Mouse (Mus musculus) hindbrain, embryonic 15.5 days (tissue): ENCODE results near the gene Mt3. TPM values are rescaled to one million over a fixed set of nuclear protein-coding genes. Genes with fewer than 3 reads are reported as not detected.

Experiments used
- ATAC-seq: fragments of 200-750 bp; cut with Nextera tagmentation; 2 replicates; pipeline ENCODE4 v1.8.0; 2017; ENCODE audit warnings: low read depth, moderate number of reproducible peaks, moderate TSS enrichment; ENCODE audit not compliant: low FRiP score
- H3K27ac ChIP-seq: fragments of 300-500 bp; sonication (generic); replicated peaks from 2 replicates; pipeline ENCODE4 v1.5.1; 2015; ENCODE audit warnings: mild to moderate bottlenecking, inconsistent platforms
- H3K27me3 ChIP-seq: fragments of 300-500 bp; sonication (generic); 2 replicates; pipeline ENCODE4 v1.6.1; 2015; ENCODE audit warnings: control low read depth, inconsistent platforms
- H3K36me3 ChIP-seq: fragments of 300-500 bp; sonication (generic); 2 replicates; pipeline ENCODE4 v1.6.1; 2015; ENCODE audit warnings: control low read depth, inconsistent platforms
- H3K4me1 ChIP-seq: fragments of 300-500 bp; sonication (generic); replicated peaks from 2 replicates; pipeline ENCODE4 v1.6.1; 2015; ENCODE audit warnings: control low read depth, inconsistent platforms
- H3K4me2 ChIP-seq: fragments of 300-500 bp; sonication (generic); 2 replicates; pipeline ENCODE4 v1.6.1; 2015; ENCODE audit warnings: moderate library complexity, mild to moderate bottlenecking, inconsistent platforms
- H3K4me3 ChIP-seq: fragments of 300-500 bp; sonication (generic); 2 replicates; pipeline ENCODE4 v1.5.1; 2015; ENCODE audit warnings: mild to moderate bottlenecking, inconsistent platforms
- H3K9ac ChIP-seq: fragments of 300-500 bp; sonication (generic); 2 replicates; pipeline ENCODE4 v1.6.1; 2015; ENCODE audit warnings: inconsistent platforms
- H3K9me3 ChIP-seq: fragments of 300-500 bp; sonication (generic); 2 replicates; pipeline ENCODE4 v1.6.1; 2016; ENCODE audit warnings: control low read depth, inconsistent platforms
- whole genome bisulfite sequencing: fragments of 180-500 bp; shearing (Covaris S2); methylation state at CpG from one replicate; pipeline ENCODE4 v1.1.7; 2015; 5-methylcytosine and 5-hydroxymethylcytosine counted together
- polyA plus RNA-seq: library from polyadenylated mRNA; unstranded; fragments of >200 nt; fragmentation: Nextera tagmentation; extraction: Ambion mirVana; gene quantifications from 2 replicates; pipeline ENCODE4 v1.2.1, GENCODE M21; 2015

Mt3 gene
- polyA plus RNA-seq, 1 experiment from 2014 or later = 230 TPM

DNA sequence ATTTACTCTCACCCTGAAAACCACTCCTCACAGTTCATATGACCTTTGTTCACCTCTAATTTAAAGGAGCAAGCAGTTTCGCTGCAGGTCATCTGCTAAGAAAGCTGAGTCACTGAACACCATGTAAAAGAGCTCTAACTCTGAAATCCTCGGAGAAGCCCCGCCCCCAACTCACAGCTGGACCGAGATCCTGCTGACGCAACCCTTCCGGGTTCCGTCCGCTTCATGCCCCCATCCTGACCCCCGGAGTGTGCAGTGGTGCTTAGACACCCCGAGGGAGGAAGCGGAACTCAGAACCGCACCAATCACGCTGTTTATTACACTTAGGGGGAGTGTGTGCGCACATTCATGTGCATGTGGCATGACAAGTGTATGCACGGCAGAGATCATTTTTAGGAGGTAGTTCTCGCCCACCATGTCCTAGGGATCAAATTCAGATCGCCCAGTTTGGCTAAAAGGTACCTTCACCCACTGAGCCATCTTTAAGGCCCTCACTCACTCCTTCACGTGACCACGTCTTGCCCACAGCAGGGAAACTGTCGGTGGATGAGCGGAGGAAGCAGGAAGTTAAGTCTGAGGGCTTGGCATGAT is 38.8 kb downstream of the Mt3 start:
- Histone ChIP-seq H3K9me3 (no peaks in the 10 kb centered on the region), H3K27ac (no peak overlapping the region), H3K4me3 (peak overlapping the region; percentile 30), H3K27me3 (peaks cover 16% of the 10 kb centered on the region), H3K9ac (no peak overlapping the region), H3K4me2 (peak overlapping the region; percentile 56), H3K4me1 (peaks cover 15% of the 10 kb centered on the region), H3K36me3 (no peaks in the 10 kb centered on the region)
- no peak for ATAC-seq
- WGBS = 31% methylated on average over 21 of the region's 21 CpGs

DNA sequence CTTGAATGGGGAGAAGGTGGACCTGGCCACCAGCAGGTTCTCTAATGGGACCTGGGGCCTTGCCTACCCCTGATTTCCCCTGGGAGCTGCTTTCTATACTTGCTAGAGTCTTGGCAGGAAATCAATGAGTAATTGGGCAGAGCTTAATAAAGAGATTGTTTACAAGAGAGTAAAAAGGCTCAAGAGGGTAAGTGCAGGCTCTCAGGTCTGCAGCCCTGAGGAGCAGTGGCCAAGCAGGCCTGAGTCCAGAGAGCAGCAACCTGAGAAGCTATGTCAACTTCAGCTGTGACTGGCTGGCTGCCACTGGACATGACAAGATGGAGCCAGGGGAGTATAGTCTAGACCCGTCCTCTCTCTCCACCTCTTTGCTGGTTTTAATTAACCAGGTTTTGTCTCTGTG is 40.5 kb downstream of the Mt3 start:
- H3K4me1 ChIP-seq = peaks cover 3% of the 10 kb centered on the region; the same call in 1 of the 2 replicates
- H3K27me3 ChIP-seq = 0 out of 2 replicates have a peak, but pooled peaks cover 2% of the 10 kb centered on the region
- no peak for ATAC-seq
- H3K4me2 ChIP-seq = no peak overlapping the region
- no peak overlapping the region for H3K9ac ChIP-seq
- WGBS = 60% methylated on average over 1 of the region's 1 CpGs
- no peak overlapping the region for H3K27ac ChIP-seq
- H3K4me3 ChIP-seq = no peak overlapping the region
- no peaks in the 10 kb centered on the region for H3K9me3 ChIP-seq
- no peaks in the 10 kb centered on the region for H3K36me3 ChIP-seq

DNA sequence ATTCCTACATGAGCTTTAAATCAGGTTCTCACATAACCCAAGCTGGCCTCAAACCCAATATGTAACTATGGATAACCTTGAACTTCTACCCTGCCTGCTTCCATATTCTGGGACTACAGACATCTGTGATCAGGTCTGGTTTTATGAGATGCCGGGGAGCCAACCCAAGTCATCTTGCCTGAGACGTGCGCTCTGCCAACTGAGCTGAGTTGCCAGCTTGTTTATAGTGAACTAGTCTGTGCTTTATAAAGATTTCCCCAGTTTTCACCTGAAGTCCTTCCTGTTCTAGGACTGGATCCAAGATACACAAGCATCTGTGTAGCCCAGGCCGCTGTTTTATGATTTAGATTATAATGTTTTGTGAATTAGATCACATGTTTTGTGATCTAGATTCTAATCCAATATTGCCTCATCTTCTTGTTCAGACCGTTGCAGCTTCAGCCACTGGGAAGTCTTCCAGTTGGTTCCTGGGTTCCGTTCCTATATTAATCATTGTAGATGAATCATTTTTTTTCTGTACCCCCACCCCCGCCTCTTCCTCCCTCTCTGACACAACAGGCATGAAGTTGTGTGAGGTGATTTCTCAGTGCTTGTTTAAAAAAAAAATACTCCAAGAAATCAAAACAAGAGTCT is 42.3 kb downstream of the Mt3 start:
- ATAC-seq = no peak
- no peak overlapping the region for H3K4me2 ChIP-seq
- peaks cover 3% of the 10 kb centered on the region; the same call in 1 of the 2 replicates for H3K4me1 ChIP-seq
- H3K36me3 ChIP-seq = no peaks in the 10 kb centered on the region
- H3K27ac ChIP-seq = no peak overlapping the region
- no peak overlapping the region for H3K9ac ChIP-seq
- 93% methylated on average over 7 of the region's 7 CpGs for WGBS
- no peaks in the 10 kb centered on the region for H3K9me3 ChIP-seq
- no peak overlapping the region for H3K4me3 ChIP-seq
- 0 out of 2 replicates have a peak, but pooled peaks cover 2% of the 10 kb centered on the region for H3K27me3 ChIP-seq

DNA sequence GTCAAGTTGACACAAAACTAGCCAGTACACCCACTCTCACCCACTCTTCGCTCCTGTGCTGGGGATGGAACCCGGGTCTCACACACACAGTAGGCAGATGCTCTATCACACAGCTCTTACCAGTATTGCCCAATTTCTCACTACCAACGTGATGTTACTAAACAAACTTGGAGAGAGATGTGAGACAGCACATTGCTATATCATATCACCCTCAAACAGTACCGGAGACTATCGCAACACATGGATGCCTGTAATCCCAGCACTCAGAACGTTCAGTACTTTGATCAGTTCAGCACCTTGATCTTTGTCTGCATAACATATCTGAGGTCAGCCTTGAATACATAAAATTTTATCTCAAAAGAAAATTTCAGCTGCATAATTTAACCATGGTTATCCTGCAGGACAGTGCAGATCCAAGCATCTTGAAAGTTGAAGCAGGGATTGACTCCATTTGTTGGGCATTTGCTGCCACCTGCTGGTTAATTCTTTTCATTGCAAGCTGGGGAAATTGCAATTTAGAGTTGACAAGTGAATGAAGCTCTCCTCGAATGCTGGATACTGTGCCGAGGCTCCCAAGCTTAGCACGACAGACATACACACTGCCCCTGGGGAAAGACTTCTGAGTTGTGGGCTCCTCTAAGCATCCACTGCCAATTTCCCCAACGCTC is 46.9 kb downstream of the Mt3 start:
- H3K27me3 ChIP-seq = no peaks in the 10 kb centered on the region
- H3K4me2 ChIP-seq = 0 out of 2 replicates have a peak overlapping the region, but pooled peaks have one; percentile 29
- WGBS = 44% methylated on average over 10 of the region's 10 CpGs
- no peak overlapping the region for H3K4me3 ChIP-seq
- peak; percentile 54; the same call in 1 of the 2 replicates for ATAC-seq
- H3K9ac ChIP-seq = no peak overlapping the region
- no peak overlapping the region for H3K27ac ChIP-seq
- H3K9me3 ChIP-seq = no peaks in the 10 kb centered on the region
- no peaks in the 10 kb centered on the region for H3K4me1 ChIP-seq
- H3K36me3 ChIP-seq = no peaks in the 10 kb centered on the region

Other genes starting within 250 kb of the Mt3 start
- gene Amfr, start 139.8 kb upstream of the Mt3 start, polyA plus RNA-seq = 76.0 and 84.9 TPM in 2 replicates
- gene Nudt21, start 115.6 kb upstream of the Mt3 start, polyA plus RNA-seq = 78.5 and 90.5 TPM in 2 replicates
- 15.0 and 15.8 TPM in 2 replicates for gene Ogfod1, start 115.4 kb upstream of the Mt3 start, polyA plus RNA-seq
- gene Bbs2, start 53.7 kb upstream of the Mt3 start, polyA plus RNA-seq = 20.1 and 20.8 TPM in 2 replicates
- gene Mt4, start 15.4 kb upstream of the Mt3 start, polyA plus RNA-seq = not detected in 2 replicates
- 21.4 and 24.6 TPM in 2 replicates for gene Mt2, start 20.1 kb downstream of the Mt3 start, polyA plus RNA-seq
- gene Mt1, start 26.5 kb downstream of the Mt3 start, polyA plus RNA-seq = 89.2 and 96.5 TPM in 2 replicates
- 58.1 and 58.9 TPM in 2 replicates for gene Nup93, start 62.0 kb downstream of the Mt3 start, polyA plus RNA-seq
- 0.08 and 0.14 TPM in 2 replicates for gene Slc12a3, start 176.6 kb downstream of the Mt3 start, polyA plus RNA-seq
- 72.2 and 73.2 TPM in 2 replicates for gene Herpud1, start 233.8 kb downstream of the Mt3 start, polyA plus RNA-seq